8 mouse cellular contexts compared by ENCODE assay signal in the genomic region with DNA sequence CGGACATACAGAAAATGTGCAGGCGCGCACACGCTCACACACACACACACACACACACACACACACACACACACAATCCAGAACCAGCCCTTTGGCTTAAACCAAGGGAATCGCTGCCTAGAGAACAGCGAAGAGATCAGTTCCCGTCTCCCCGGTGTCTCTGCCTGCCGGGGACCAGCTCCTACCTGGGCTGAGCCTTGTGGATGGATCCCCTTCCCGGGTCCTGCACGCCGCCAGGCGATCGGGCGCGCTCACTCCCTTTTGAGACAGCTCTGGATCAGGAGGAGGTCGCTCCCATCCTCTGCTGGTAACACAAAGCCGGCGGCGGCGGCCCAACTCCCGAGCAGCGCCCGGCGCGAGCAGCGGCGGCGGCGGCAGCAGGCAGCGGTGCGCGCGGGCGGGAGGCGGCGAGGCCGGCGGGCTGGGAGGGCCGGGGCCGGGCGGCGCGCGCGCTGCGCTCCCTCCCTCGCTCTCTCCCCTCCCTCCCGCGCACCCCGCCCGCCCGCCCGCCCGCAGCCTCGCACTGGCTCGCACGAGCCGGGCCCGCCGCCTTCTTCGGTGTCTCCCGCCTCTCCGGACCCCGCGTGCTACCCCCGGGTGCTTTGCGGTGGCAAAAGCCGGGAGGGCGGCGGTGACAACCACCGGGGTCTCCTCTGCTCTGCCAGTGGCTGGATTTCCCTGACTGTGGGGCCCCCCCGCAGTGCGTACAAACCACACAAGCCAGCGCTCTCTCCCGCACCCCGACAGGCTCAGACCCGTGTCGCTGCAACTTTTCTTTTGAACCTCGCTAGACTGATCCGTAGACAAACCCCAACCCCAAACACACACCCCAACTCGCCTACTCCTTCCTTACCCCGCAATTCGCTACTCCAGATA.
DNase-seq lines count a peak whose midpoint lies in the region; ATAC-seq and TF ChIP-seq lines count a peak whose summit lies in the region.

No protein-coding gene starts in this region.

- H3K9ac ChIP-seq in forebrain, embryonic 16.5 days (replicated peaks; ENCODE audit: low read depth, low read length) = peak overlapping the region; percentile 92
- H3K9ac ChIP-seq in liver, postnatal 0 days (replicated peaks) = peak overlapping the region; percentile 64

- 0 out of 2 replicates have a peak, but pooled peaks have one; percentile 49 for TF ChIP-seq POLR2A in olfactory bulb, adult 2 months (IDR thresholded peaks at IDR 0.05; ENCODE audit: insufficient read depth, low read depth, low read length)

- peaks cover 10% of the 10 kb centered on the region for H3K27me3 ChIP-seq in forebrain, embryonic 16.5 days (replicated peaks; ENCODE audit: control insufficient read depth, insufficient read depth, low read length)
- peaks cover 30% of the 10 kb centered on the region for H3K27me3 ChIP-seq in liver, postnatal 0 days (ENCODE audit: insufficient read depth, low read length)

- H3K36me3 ChIP-seq in forebrain, embryonic 16.5 days (ENCODE audit: control insufficient read depth, insufficient read depth) = no peaks in the 10 kb centered on the region
- no peaks in the 10 kb centered on the region for H3K36me3 ChIP-seq in liver, postnatal 0 days (replicated peaks; ENCODE audit: insufficient read depth, low read length)

- peak overlapping the region; percentile 75 for H3K4me3 ChIP-seq in forebrain, embryonic 16.5 days (replicated peaks; ENCODE audit: low read length)
- peak overlapping the region; percentile 81 for H3K4me3 ChIP-seq in layer of hippocampus, adult 2 months
- H3K4me3 ChIP-seq in liver, postnatal 0 days (ENCODE audit: low read depth, low read length) = peak overlapping the region; percentile 60
- peak overlapping the region; percentile 97 for H3K4me3 ChIP-seq in olfactory bulb, adult 2 months (ENCODE audit: insufficient read depth, low read depth, low read length)

- ATAC-seq in forebrain, embryonic 16.5 days = peak; percentile 84
- peak; percentile 72 for ATAC-seq in liver, postnatal 0 days

- intact Hi-C loops in heart, postnatal 14 days (cut with DNase I) = loop anchor here (10.0 kb wide), 2 partner anchors 115 to 195 kb away; no protein-coding TSS in a partner anchor

- H3K4me1 ChIP-seq in forebrain, embryonic 16.5 days (replicated peaks; ENCODE audit: control insufficient read depth, insufficient read depth, low read length) = peaks cover 22% of the 10 kb centered on the region
- no peaks in the 10 kb centered on the region for H3K4me1 ChIP-seq in liver, postnatal 0 days (ENCODE audit: insufficient read depth)
- no peaks in the 10 kb centered on the region for H3K4me1 ChIP-seq in olfactory bulb, adult 2 months (ENCODE audit: control insufficient read depth, insufficient read depth, low read length)

- TF ChIP-seq CTCF in layer of hippocampus, adult 2 months (conservative IDR thresholded peaks at IDR 0.05) = no peak
- no peak for TF ChIP-seq CTCF in liver, postnatal 0 days (IDR thresholded peaks at IDR 0.05; ENCODE audit: low read depth)
- TF ChIP-seq CTCF in olfactory bulb, adult 2 months (IDR thresholded peaks at IDR 0.05; ENCODE audit: insufficient read depth, low read depth, low read length) = no peak; the same call in 1 of the 2 replicates

- peak overlapping the region; percentile 59 for H3K4me2 ChIP-seq in forebrain, embryonic 16.5 days (ENCODE audit: low read length)
- H3K4me2 ChIP-seq in liver, postnatal 0 days (ENCODE audit: low read depth, low read length) = peak overlapping the region; percentile 86

- H3K27ac ChIP-seq in forebrain, embryonic 16.5 days (ENCODE audit: low read length) = peak overlapping the region; percentile 99
- peak overlapping the region; percentile 93 for H3K27ac ChIP-seq in layer of hippocampus, adult 2 months
- H3K27ac ChIP-seq in liver, postnatal 0 days (ENCODE audit: low read depth) = peak overlapping the region; percentile 16; the same call in 1 of the 2 replicates
- H3K27ac ChIP-seq in olfactory bulb, adult 2 months (ENCODE audit: insufficient read depth, low read depth, low read length) = peak overlapping the region; percentile 98

- no peaks in the 10 kb centered on the region for H3K9me3 ChIP-seq in forebrain, embryonic 16.5 days (ENCODE audit: control insufficient read depth, low read length)
- no peaks in the 10 kb centered on the region for H3K9me3 ChIP-seq in liver, postnatal 0 days (ENCODE audit: low read length)

- no peak for TF ChIP-seq EP300 in liver, postnatal 0 days (IDR thresholded peaks at IDR 0.05; ENCODE audit: low read depth)

- DNase-seq in ES-CJ7 (ENCODE audit: low read depth, low spot score) = peak; percentile 59
- peak; percentile 67 for DNase-seq in cerebellum, adult 11-12 months
- DNase-seq in heart, postnatal 14 days = peak; percentile 75 to 82
- DNase-seq in layer of hippocampus, adult 2 months (ENCODE audit: low spot score in 2 of 2) = peak; percentile 54 to 62
- peak; percentile 47 for DNase-seq in liver, postnatal 0 days
- peak; percentile 64 for DNase-seq in urinary bladder, postnatal 14 days (ENCODE audit: low spot score)

- WGBS in forebrain, embryonic 16.5 days = under 1% methylated on average over 51 of the region's 84 CpGs
- 0% methylated on average over 47 of the region's 84 CpGs for WGBS in liver, postnatal 0 days (ENCODE audit: insufficient replicate concordance)
- under 1% methylated on average over 58 of the region's 84 CpGs for WGBS in olfactory bulb, adult 2 months

Comparison
In these comparisons a context has a peak if more than half of its experiments do, and no peak if none do; other contexts are left out.
1. Peak in every context shown above with its lines: DNase-seq, ATAC-seq, H3K4me3 ChIP-seq and H3K27ac ChIP-seq.
2. H3K27ac ChIP-seq: peak in every context shown above with its lines; median percentile 99 in forebrain, embryonic 16.5 days; 98 in olfactory bulb, adult 2 months; 93 in layer of hippocampus, adult 2 months; 16 in liver, postnatal 0 days.